Mouse (Mus musculus): Measurements from ENCODE around the gene Gabre.

Gabre gene

GRCm38 (mm10) chrX:72274659-72275371, at the start of gene Gabre:
TSS of gene Gabre (minus strand) at chrX:72274803.
- peak; percentile 11 for DNase-seq (ENCODE audit: low read depth, low spot score)

GRCm38 (mm10) chrX:72297812-72298211, 23.2 kb upstream of the Gabre start:
- no peak for DNase-seq (ENCODE audit: low read depth, low spot score)

GRCm38 (mm10) chrX:72275372-72275663, 715 bp upstream of the Gabre start:
- DNase-seq (ENCODE audit: low read depth, low spot score): no peak

GRCm38 (mm10) chrX:72273966-72274658, 491 bp downstream of the Gabre start:
- no peak for DNase-seq (ENCODE audit: low read depth, low spot score)

GRCm38 (mm10) chrX:72270637-72271036, 4.0 kb downstream of the Gabre start:
- DNase-seq (ENCODE audit: low read depth, low spot score): no peak

- DNase-seq (ENCODE audit: low read depth, low spot score): no peak
Observed at GRCm38 (mm10) chrX:72221717-72222116, 52.9 kb downstream of the Gabre start, which contains the start of gene Magea4. TSS of gene Magea4 (plus strand) at chrX:72222017.
